Mouse (Mus musculus): ENCODE data around the gene Dennd2a.

GRCm38 (mm10) chr6:39600851-39601250 lies 43.2 kb upstream of the Dennd2a start:
- no peak for TF ChIP-seq USF1 (IDR thresholded peaks at IDR 0.05; ENCODE audit: low read depth)
- TF ChIP-seq POLR2A (IDR thresholded peaks at IDR 0.05; ENCODE audit: insufficient read length, low read depth): no peak
- no peak for TF ChIP-seq MAX (IDR thresholded peaks at IDR 0.05; ENCODE audit: low read depth)
- TF ChIP-seq TCF12 (IDR thresholded peaks at IDR 0.05; ENCODE audit: insufficient read depth, poor library complexity, severe bottlenecking): no peak
- no peak for TF ChIP-seq POLR2AphosphoS2 (IDR thresholded peaks at IDR 0.05; ENCODE audit: insufficient read length, low read depth)
- no peak for TF ChIP-seq MYOD1 (IDR thresholded peaks at IDR 0.05; ENCODE audit: control insufficient read depth in 1 of 3, insufficient read length in 2 of 3, low read depth in 2 of 3)
- no peak for TF ChIP-seq CEBPB (IDR thresholded peaks at IDR 0.05; ENCODE audit: insufficient read depth, poor library complexity, severe bottlenecking)
- TF ChIP-seq E2F4 (IDR thresholded peaks at IDR 0.05; ENCODE audit: insufficient read depth): no peak
- no peak for TF ChIP-seq MYOG (IDR thresholded peaks at IDR 0.05; ENCODE audit: control insufficient read depth in 1 of 3, insufficient read depth in 1 of 3, insufficient read length in 2 of 3, low read depth in 2 of 3)
